Mouse (Mus musculus): Measurements from ENCODE around the gene Ccdc134. TPM values are rescaled to one million over a fixed set of nuclear protein-coding genes. Genes with fewer than 3 reads are reported as not detected.

The Ccdc134 gene
- polyA plus RNA-seq, 1 experiment from 2014 or later, result 12.7 TPM

GRCm38 (mm10) chr15:82165332-82166239 lies 37.9 kb downstream of the Ccdc134 start:
- no peak overlapping the region for H3K27ac ChIP-seq
- peaks cover 40% of the 10 kb centered on the region for H3K4me1 ChIP-seq
- no peak overlapping the region for H3K4me2 ChIP-seq
- H3K4me3 ChIP-seq, result no peak overlapping the region
- 51% methylated on average over 8 of the region's 8 CpGs for WGBS
- H3K9ac ChIP-seq, result no peak overlapping the region
- no peaks in the 10 kb centered on the region for H3K27me3 ChIP-seq (replicated peaks)
- peaks cover 3% of the 10 kb centered on the region; the same call in 1 of the 2 replicates for H3K36me3 ChIP-seq (replicated peaks)
- ATAC-seq (replicated peaks), result no peak
- no peaks in the 10 kb centered on the region for H3K9me3 ChIP-seq

- H3K27me3 ChIP-seq (replicated peaks), result no peaks in the 10 kb centered on the region
- 32% methylated on average over 22 of the region's 22 CpGs for WGBS
- no peak for ATAC-seq (replicated peaks)
- H3K4me1 ChIP-seq, result peaks cover 34% of the 10 kb centered on the region
- H3K4me3 ChIP-seq, result no peak overlapping the region
- H3K9ac ChIP-seq, result no peak overlapping the region
- peaks cover 9% of the 10 kb centered on the region; the same call in 1 of the 2 replicates for H3K36me3 ChIP-seq (replicated peaks)
- H3K4me2 ChIP-seq, result no peak overlapping the region
- H3K9me3 ChIP-seq, result no peaks in the 10 kb centered on the region
- H3K27ac ChIP-seq, result no peak overlapping the region
Observed at GRCm38 (mm10) chr15:82166240-82167100, 38.7 kb downstream of the Ccdc134 start.

- H3K4me3 ChIP-seq, result no peak overlapping the region
- no peaks in the 10 kb centered on the region for H3K27me3 ChIP-seq (replicated peaks)
- no peak overlapping the region for H3K9ac ChIP-seq
- H3K27ac ChIP-seq, result no peak overlapping the region
- H3K9me3 ChIP-seq, result no peaks in the 10 kb centered on the region
- H3K4me1 ChIP-seq, result peaks cover 32% of the 10 kb centered on the region
- ATAC-seq (replicated peaks), result no peak
- H3K36me3 ChIP-seq (replicated peaks), result peaks cover 13% of the 10 kb centered on the region; the same call in 1 of the 2 replicates
- H3K4me2 ChIP-seq, result no peak overlapping the region
- WGBS, result 48% methylated on average over 23 of the region's 23 CpGs
Observed at GRCm38 (mm10) chr15:82167201-82168168, 39.8 kb downstream of the Ccdc134 start.

- H3K9ac ChIP-seq, result no peak overlapping the region
- H3K27me3 ChIP-seq (replicated peaks), result no peaks in the 10 kb centered on the region
- H3K4me3 ChIP-seq, result no peak overlapping the region
- peaks cover 26% of the 10 kb centered on the region; the same call in 1 of the 2 replicates for H3K36me3 ChIP-seq (replicated peaks)
- no peak for ATAC-seq (replicated peaks)
- H3K9me3 ChIP-seq, result no peaks in the 10 kb centered on the region
- H3K4me2 ChIP-seq, result no peak overlapping the region
- 86% methylated on average over 5 of the region's 5 CpGs for WGBS
- H3K27ac ChIP-seq, result no peak overlapping the region
- peaks cover 27% of the 10 kb centered on the region for H3K4me1 ChIP-seq
Observed at GRCm38 (mm10) chr15:82169671-82170070, 41.9 kb downstream of the Ccdc134 start.

GRCm38 (mm10) chr15:82170437-82171377 lies 43.0 kb downstream of the Ccdc134 start:
- Histone ChIP-seq H3K9ac (no peak overlapping the region), H3K4me3 (no peak overlapping the region), H3K9me3 (no peaks in the 10 kb centered on the region), H3K36me3 (replicated peaks) (peaks cover 36% of the 10 kb centered on the region), H3K4me1 (peaks cover 23% of the 10 kb centered on the region), H3K4me2 (no peak overlapping the region), H3K27ac (no peak overlapping the region), H3K27me3 (replicated peaks) (no peaks in the 10 kb centered on the region)
- WGBS, result 85% methylated on average over 36 of the region's 36 CpGs
- no peak for ATAC-seq (replicated peaks)

GRCm38 (mm10) chr15:82172648-82173047 lies 44.9 kb downstream of the Ccdc134 start:
- no peaks in the 10 kb centered on the region for H3K27me3 ChIP-seq (replicated peaks)
- no peak overlapping the region for H3K4me2 ChIP-seq
- peaks cover 50% of the 10 kb centered on the region for H3K36me3 ChIP-seq (replicated peaks)
- no peak overlapping the region for H3K4me3 ChIP-seq
- H3K9ac ChIP-seq, result no peak overlapping the region
- ATAC-seq (replicated peaks), result no peak
- no peaks in the 10 kb centered on the region for H3K9me3 ChIP-seq
- peaks cover 4% of the 10 kb centered on the region; the same call in 1 of the 2 replicates for H3K4me1 ChIP-seq
- H3K27ac ChIP-seq, result no peak overlapping the region
- 85% methylated on average over 8 of the region's 8 CpGs for WGBS

- ATAC-seq (replicated peaks), result no peak
- Histone ChIP-seq H3K27me3 (replicated peaks) (no peaks in the 10 kb centered on the region), H3K36me3 (replicated peaks) (peaks cover 75% of the 10 kb centered on the region), H3K9ac (no peak overlapping the region), H3K4me2 (no peak overlapping the region), H3K4me1 (no peaks in the 10 kb centered on the region), H3K9me3 (no peaks in the 10 kb centered on the region), H3K4me3 (no peak overlapping the region), H3K27ac (no peak overlapping the region)
- WGBS, result 95% methylated on average over 9 of the region's 9 CpGs
Observed at GRCm38 (mm10) chr15:82175091-82175490, 47.4 kb downstream of the Ccdc134 start.

- Histone ChIP-seq H3K36me3 (replicated peaks) (peaks cover 85% of the 10 kb centered on the region), H3K9ac (no peak overlapping the region), H3K4me1 (no peaks in the 10 kb centered on the region), H3K9me3 (no peaks in the 10 kb centered on the region), H3K27ac (no peak overlapping the region), H3K4me2 (no peak overlapping the region), H3K4me3 (no peak overlapping the region), H3K27me3 (replicated peaks) (no peaks in the 10 kb centered on the region)
- no peak for ATAC-seq (replicated peaks)
- WGBS, result 95% methylated on average over 7 of the region's 7 CpGs
Observed at GRCm38 (mm10) chr15:82177743-82178290, 50.1 kb downstream of the Ccdc134 start.

GRCm38 (mm10) chr15:82181131-82181530 lies 53.4 kb downstream of the Ccdc134 start:
- Histone ChIP-seq H3K27ac (no peak overlapping the region), H3K9ac (no peak overlapping the region), H3K27me3 (replicated peaks) (no peaks in the 10 kb centered on the region), H3K4me2 (no peak overlapping the region), H3K4me1 (no peaks in the 10 kb centered on the region), H3K9me3 (no peaks in the 10 kb centered on the region), H3K4me3 (no peak overlapping the region), H3K36me3 (replicated peaks) (peaks cover 81% of the 10 kb centered on the region)
- WGBS, result 87% methylated on average over 5 of the region's 5 CpGs
- ATAC-seq (replicated peaks), result no peak

GRCm38 (mm10) chr15:82182311-82182710 lies 54.6 kb downstream of the Ccdc134 start:
- no peaks in the 10 kb centered on the region for H3K4me1 ChIP-seq
- no peak overlapping the region for H3K9ac ChIP-seq
- WGBS, result 97% methylated on average over 4 of the region's 4 CpGs
- no peaks in the 10 kb centered on the region for H3K9me3 ChIP-seq
- H3K4me3 ChIP-seq, result no peak overlapping the region
- no peak overlapping the region for H3K4me2 ChIP-seq
- ATAC-seq (replicated peaks), result no peak
- peaks cover 86% of the 10 kb centered on the region for H3K36me3 ChIP-seq (replicated peaks)
- H3K27me3 ChIP-seq (replicated peaks), result no peaks in the 10 kb centered on the region
- H3K27ac ChIP-seq, result no peak overlapping the region
